8 mouse cellular contexts compared by ENCODE assay signal in genomic region chr6:115534617-115535016, GRCm38 (mm10). TPM values are rescaled to one million over a fixed set of nuclear protein-coding genes. Genes with fewer than 3 reads are reported as not detected.
A peak's percentile ranks its signal among the peaks of the same experiment; 100 is the strongest.
DNase-seq lines count a peak whose midpoint lies in the region; ATAC-seq lines count a peak whose summit lies in the region.

No protein-coding gene starts in this region.

- ATAC-seq in kidney, embryonic 14.5 days (ENCODE audit: low FRiP score, low TSS enrichment) = no peak

- H3K9me3 ChIP-seq in kidney, embryonic 14.5 days (ENCODE audit: control insufficient read depth, low read length) = no peaks in the 10 kb centered on the region

- no peaks in the 10 kb centered on the region for H3K27me3 ChIP-seq in kidney, embryonic 14.5 days (ENCODE audit: control insufficient read depth, insufficient read depth, low read length)

- 73% methylated on average over 7 of the region's 7 CpGs for WGBS in kidney, embryonic 14.5 days

- H3K4me1 ChIP-seq in kidney, embryonic 14.5 days (ENCODE audit: control insufficient read depth, insufficient read depth, low read length) = no peaks in the 10 kb centered on the region

- H3K4me3 ChIP-seq in kidney, embryonic 14.5 days (ENCODE audit: low read length) = no peak overlapping the region

- no peak overlapping the region for H3K27ac ChIP-seq in kidney, embryonic 14.5 days (ENCODE audit: low read depth, low read length)

- DNase-seq in adrenal gland, adult (ENCODE audit: inconsistent age in 2 of 2, low spot score in 1 of 2) = peak; percentile 20 to 72
- no peak for DNase-seq in adrenal gland, adult 18-20 months (ENCODE audit: low spot score in 2 of 2)
- DNase-seq in kidney, postnatal 25 days = peak; percentile 44 to 50
- peak; percentile 26 for DNase-seq in cerebellum, adult 8-10 months
- peak; percentile 57 for DNase-seq in heart, postnatal 4 days
- no peak for DNase-seq in spleen, postnatal 4 days (ENCODE audit: low spot score in 2 of 2)
- DNase-seq in liver = no peak

- no peaks in the 10 kb centered on the region for H3K36me3 ChIP-seq in kidney, embryonic 14.5 days (ENCODE audit: control insufficient read depth, insufficient read depth, low read length)

- H3K9ac ChIP-seq in kidney, embryonic 14.5 days (ENCODE audit: low read depth, low read length) = no peak overlapping the region

- H3K4me2 ChIP-seq in kidney, embryonic 14.5 days (replicated peaks; ENCODE audit: low read depth, low read length) = no peak overlapping the region

RNA-seq across cellular contexts. Expression of gene Tsen2, which starts 9.8 kb away (rescaled TPM):
- 1 to 10 TPM; 6.8 to 8.7 TPM for total RNA-seq in adrenal gland, adult 18-20 months (2021)
- 26.1 and 33.4 TPM in 2 replicates for polyA plus RNA-seq in kidney, embryonic 14.5 days (2014; fragmentation: Nextera tagmentation; extraction: Ambion mirVana)
- 10 to 100 TPM; 10.1 to 11.3 TPM for total RNA-seq in heart, postnatal 4 days (2021)

RNA-seq across cellular contexts. Expression of gene Mkrn2os, which starts 57.8 kb away (rescaled TPM):
- total RNA-seq in adrenal gland, adult 18-20 months (2021) = not detected
- 5.2 and 5.8 TPM in 2 replicates for polyA plus RNA-seq in kidney, embryonic 14.5 days (2014; fragmentation: Nextera tagmentation; extraction: Ambion mirVana)
- under 1 TPM in 1 of 2 experiments, not detected in 1; 0.17 TPM for total RNA-seq in heart, postnatal 4 days (2021)

Comparison
In these comparisons a context has a peak if more than half of its experiments do, and no peak if none do; other contexts are left out.
1. DNase-seq: peak in adrenal gland, adult (2 of 2), kidney, postnatal 25 days (2 of 2), cerebellum, adult 8-10 months (single experiment) and heart, postnatal 4 days (single experiment); none in adrenal gland, adult 18-20 months (0 of 2), spleen, postnatal 4 days (0 of 2) and liver (single experiment).